Mouse (Mus musculus): Measurements from ENCODE around the gene Grik2. TPM values are rescaled to one million over a fixed set of nuclear protein-coding genes. Genes with fewer than 3 reads are reported as not detected.

The Grik2 gene
- polyA plus RNA-seq (2015; fragmentation: Nextera tagmentation; extraction: Ambion mirVana): 0.05 TPM in 1 of 2 replicates, not detected in the other

DNA sequence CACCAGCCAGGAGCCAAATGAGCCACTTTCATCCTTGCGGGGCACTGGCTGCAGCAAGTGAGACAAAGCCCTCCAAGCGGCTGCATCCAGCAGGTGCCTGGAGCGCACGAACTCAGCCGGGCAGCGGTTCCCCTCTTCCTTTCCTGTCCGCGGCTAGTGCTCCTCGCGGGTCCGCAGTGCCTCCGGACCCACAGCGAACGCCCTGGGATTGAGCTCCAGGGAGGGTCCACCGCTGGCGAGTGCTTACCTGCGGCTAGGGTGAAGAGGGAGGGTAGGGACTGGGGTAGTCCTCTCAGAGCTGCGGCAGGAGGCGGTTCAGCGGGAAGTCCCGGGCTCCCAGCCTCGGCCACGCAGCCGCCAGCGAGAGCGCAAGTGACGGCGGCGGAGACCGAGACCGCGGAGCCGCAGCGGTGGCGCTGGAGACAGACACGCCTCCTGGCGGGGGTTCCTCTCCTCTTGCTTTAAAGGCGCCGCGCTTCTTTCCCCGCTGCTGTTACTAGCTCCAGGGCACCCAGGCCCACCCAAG is at the start of gene Grik2:
Gene Grik2, minus strand, starts transcription at position 386 of the 526 bp plus-strand sequence.
- no peaks in the 10 kb centered on the region for H3K36me3 ChIP-seq (ENCODE audit: control insufficient read depth, insufficient read depth)
- no peak within 1 kb of the TSS for H3K27ac ChIP-seq (ENCODE audit: low read length)
- ATAC-seq (ENCODE audit: low read depth): no peak
- H3K9me3 ChIP-seq (replicated peaks; ENCODE audit: control insufficient read depth, low read length): no peaks in the 10 kb centered on the region
- under 1% methylated on average over 38 of the region's 41 CpGs for WGBS (ENCODE audit: insufficient replicate concordance)
- peak within 1 kb of the TSS; percentile 53 for H3K4me2 ChIP-seq (ENCODE audit: low read depth, low read length)
- peaks cover 6% of the 10 kb centered on the region for H3K27me3 ChIP-seq (ENCODE audit: control insufficient read depth, insufficient read depth, low read depth, low read length)
- no peaks in the 10 kb centered on the region for H3K4me1 ChIP-seq (ENCODE audit: control insufficient read depth, low read depth, low read length)
- H3K9ac ChIP-seq (ENCODE audit: low read depth, low read length): no peak within 1 kb of the TSS
- H3K4me3 ChIP-seq (ENCODE audit: low read depth, low read length): peak within 1 kb of the TSS; percentile 20

GRCm38 (mm10) chr10:49834392-49834791 is 45.8 kb upstream of the Grik2 start:
- H3K4me1 ChIP-seq (ENCODE audit: control insufficient read depth, low read depth, low read length): no peaks in the 10 kb centered on the region
- 58% methylated on average over 3 of the region's 3 CpGs for WGBS (ENCODE audit: insufficient replicate concordance)
- no peak overlapping the region for H3K4me2 ChIP-seq (ENCODE audit: low read depth, low read length)
- H3K27ac ChIP-seq (ENCODE audit: low read length): no peak overlapping the region
- no peak overlapping the region for H3K4me3 ChIP-seq (ENCODE audit: low read depth, low read length)
- no peaks in the 10 kb centered on the region for H3K27me3 ChIP-seq (ENCODE audit: control insufficient read depth, insufficient read depth, low read depth, low read length)
- no peaks in the 10 kb centered on the region for H3K36me3 ChIP-seq (ENCODE audit: control insufficient read depth, insufficient read depth)
- no peak overlapping the region for H3K9ac ChIP-seq (ENCODE audit: low read depth, low read length)
- no peaks in the 10 kb centered on the region for H3K9me3 ChIP-seq (replicated peaks; ENCODE audit: control insufficient read depth, low read length)
- no peak for ATAC-seq (ENCODE audit: low read depth)

DNA sequence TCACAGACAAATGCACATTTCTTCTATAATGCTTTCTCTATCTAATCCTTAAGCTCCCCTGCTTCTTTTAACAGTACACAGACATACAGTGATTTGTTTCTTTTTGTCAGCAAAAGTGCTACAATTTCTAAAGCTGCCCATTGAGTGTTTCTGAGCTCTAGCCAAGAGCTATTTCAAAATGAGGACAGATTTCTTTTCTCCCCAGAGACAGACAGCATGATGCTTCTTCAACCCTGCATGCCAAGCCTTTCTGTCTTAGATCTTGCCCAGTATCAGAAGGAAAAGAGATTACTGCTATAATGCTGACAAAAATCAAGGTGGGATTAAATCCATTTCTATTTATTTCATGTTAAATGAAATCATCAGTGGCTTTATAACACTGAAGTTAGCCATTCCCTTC is 18.7 kb upstream of the Grik2 start:
- H3K4me2 ChIP-seq (ENCODE audit: low read depth, low read length): no peak overlapping the region
- H3K27ac ChIP-seq (ENCODE audit: low read length): no peak overlapping the region
- H3K36me3 ChIP-seq (ENCODE audit: control insufficient read depth, insufficient read depth): no peaks in the 10 kb centered on the region
- no peaks in the 10 kb centered on the region for H3K9me3 ChIP-seq (replicated peaks; ENCODE audit: control insufficient read depth, low read length)
- no peaks in the 10 kb centered on the region for H3K4me1 ChIP-seq (ENCODE audit: control insufficient read depth, low read depth, low read length)
- H3K27me3 ChIP-seq (ENCODE audit: control insufficient read depth, insufficient read depth, low read depth, low read length): no peaks in the 10 kb centered on the region
- H3K9ac ChIP-seq (ENCODE audit: low read depth, low read length): no peak overlapping the region
- H3K4me3 ChIP-seq (ENCODE audit: low read depth, low read length): no peak overlapping the region
- no peak for ATAC-seq (ENCODE audit: low read depth)

DNA sequence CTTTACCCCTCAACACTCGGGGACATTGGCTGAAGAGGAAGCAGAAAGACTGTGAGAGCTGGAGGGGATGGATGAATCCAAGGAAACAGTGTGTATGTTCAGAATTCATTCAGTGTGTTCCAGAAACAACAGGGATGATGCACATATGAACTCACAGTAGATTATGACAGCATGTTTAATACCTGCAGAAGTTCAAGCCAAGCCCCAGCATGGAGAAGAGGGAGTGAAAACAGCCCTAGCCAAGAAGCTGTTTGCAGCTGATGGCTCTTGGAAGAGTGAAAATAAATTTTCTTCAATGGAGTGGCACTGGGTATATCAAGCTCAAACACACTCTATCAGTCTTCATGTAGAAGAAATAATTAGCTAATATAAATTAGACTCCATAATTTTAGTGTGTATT is 12.4 kb upstream of the Grik2 start:
- ATAC-seq (ENCODE audit: low read depth): no peak
- 59% methylated on average over 1 of the region's 1 CpGs for WGBS (ENCODE audit: insufficient replicate concordance)

DNA sequence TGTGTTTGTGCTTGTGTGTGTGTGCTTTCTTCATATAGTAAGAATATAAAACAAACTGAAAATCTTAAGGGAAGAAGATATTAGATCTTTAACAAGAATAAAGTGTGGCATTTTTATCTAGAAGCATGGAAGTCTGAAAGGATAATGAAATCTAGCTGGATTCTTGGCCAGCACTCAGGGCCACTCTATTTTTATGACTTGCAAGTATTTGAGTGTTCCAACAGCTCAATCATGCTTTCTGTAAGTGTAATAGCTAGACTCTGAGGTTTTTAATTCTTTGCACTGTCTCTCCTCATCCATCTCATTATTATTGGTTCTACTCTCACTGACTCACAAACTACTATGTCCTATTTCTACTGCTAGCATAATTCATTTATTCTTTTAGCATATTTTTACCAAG is 5.6 kb upstream of the Grik2 start:
- no peak overlapping the region for H3K4me2 ChIP-seq (ENCODE audit: low read depth, low read length)
- no peak overlapping the region for H3K4me3 ChIP-seq (ENCODE audit: low read depth, low read length)
- no peaks in the 10 kb centered on the region for H3K4me1 ChIP-seq (ENCODE audit: control insufficient read depth, low read depth, low read length)
- ATAC-seq (ENCODE audit: low read depth): no peak
- no peaks in the 10 kb centered on the region for H3K36me3 ChIP-seq (ENCODE audit: control insufficient read depth, insufficient read depth)
- no peak overlapping the region for H3K27ac ChIP-seq (ENCODE audit: low read length)
- no peaks in the 10 kb centered on the region for H3K9me3 ChIP-seq (replicated peaks; ENCODE audit: control insufficient read depth, low read length)
- no peak overlapping the region for H3K9ac ChIP-seq (ENCODE audit: low read depth, low read length)
- H3K27me3 ChIP-seq (ENCODE audit: control insufficient read depth, insufficient read depth, low read depth, low read length): peaks cover 2% of the 10 kb centered on the region

More for the DNA sequence above, 12.4 kb upstream of the Grik2 start:
- Histone ChIP-seq H3K9ac (ENCODE audit: low read depth, low read length) (no peak overlapping the region), H3K4me1 (ENCODE audit: control insufficient read depth, low read depth, low read length) (no peaks in the 10 kb centered on the region), H3K9me3 (replicated peaks; ENCODE audit: control insufficient read depth, low read length) (no peaks in the 10 kb centered on the region), H3K4me2 (ENCODE audit: low read depth, low read length) (no peak overlapping the region), H3K27ac (ENCODE audit: low read length) (no peak overlapping the region), H3K4me3 (ENCODE audit: low read depth, low read length) (no peak overlapping the region), H3K36me3 (ENCODE audit: control insufficient read depth, insufficient read depth) (no peaks in the 10 kb centered on the region), H3K27me3 (ENCODE audit: control insufficient read depth, insufficient read depth, low read depth, low read length) (no peaks in the 10 kb centered on the region)

- H3K4me3 ChIP-seq (ENCODE audit: low read depth, low read length): no peak overlapping the region
- ATAC-seq (ENCODE audit: low read depth): no peak
- H3K9ac ChIP-seq (ENCODE audit: low read depth, low read length): no peak overlapping the region
- H3K9me3 ChIP-seq (replicated peaks; ENCODE audit: control insufficient read depth, low read length): no peaks in the 10 kb centered on the region
- H3K27ac ChIP-seq (ENCODE audit: low read length): no peak overlapping the region
- WGBS (ENCODE audit: insufficient replicate concordance): 62% methylated on average over 8 of the region's 8 CpGs
- H3K36me3 ChIP-seq (ENCODE audit: control insufficient read depth, insufficient read depth): no peaks in the 10 kb centered on the region
- no peak overlapping the region for H3K4me2 ChIP-seq (ENCODE audit: low read depth, low read length)
- peaks cover 6% of the 10 kb centered on the region for H3K27me3 ChIP-seq (ENCODE audit: control insufficient read depth, insufficient read depth, low read depth, low read length)
- no peaks in the 10 kb centered on the region for H3K4me1 ChIP-seq (ENCODE audit: control insufficient read depth, low read depth, low read length)
These were observed 1.8 kb upstream of the Grik2 start for GRCm38 (mm10) chr10:49790326-49790725.

DNA sequence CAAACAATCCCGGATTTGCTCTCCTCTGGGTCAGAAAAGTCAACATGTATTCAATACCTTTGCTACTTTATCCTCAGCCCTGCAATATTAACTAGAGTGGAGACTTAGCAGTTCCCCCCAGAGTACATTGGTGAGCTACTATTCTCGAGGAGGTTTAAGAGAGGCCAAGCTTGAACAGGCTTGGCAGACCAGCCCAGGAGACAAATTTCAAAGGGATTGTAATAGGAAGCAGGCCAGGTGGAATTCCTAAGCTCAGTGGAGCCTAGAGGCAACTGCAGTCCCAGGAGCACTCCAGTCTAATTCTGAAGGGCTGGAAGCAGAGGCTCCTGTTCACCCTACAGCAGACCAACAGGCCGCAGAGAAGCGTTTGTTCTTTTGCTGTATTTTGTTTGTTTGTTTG is 1.1 kb upstream of the Grik2 start:
- Histone ChIP-seq H3K27me3 (ENCODE audit: control insufficient read depth, insufficient read depth, low read depth, low read length) (peaks cover 6% of the 10 kb centered on the region), H3K27ac (ENCODE audit: low read length) (no peak overlapping the region), H3K4me3 (ENCODE audit: low read depth, low read length) (no peak overlapping the region), H3K4me2 (ENCODE audit: low read depth, low read length) (no peak overlapping the region), H3K9me3 (replicated peaks; ENCODE audit: control insufficient read depth, low read length) (no peaks in the 10 kb centered on the region), H3K36me3 (ENCODE audit: control insufficient read depth, insufficient read depth) (no peaks in the 10 kb centered on the region), H3K9ac (ENCODE audit: low read depth, low read length) (no peak overlapping the region), H3K4me1 (ENCODE audit: control insufficient read depth, low read depth, low read length) (no peaks in the 10 kb centered on the region)
- no peak for ATAC-seq (ENCODE audit: low read depth)
- WGBS (ENCODE audit: insufficient replicate concordance): 34% methylated on average over 4 of the region's 4 CpGs

- H3K27me3 ChIP-seq (ENCODE audit: control insufficient read depth, insufficient read depth, low read depth, low read length): peaks cover 6% of the 10 kb centered on the region
- no peak for ATAC-seq (ENCODE audit: low read depth)
- peak overlapping the region; percentile 20 for H3K4me3 ChIP-seq (ENCODE audit: low read depth, low read length)
These were observed 348 bp upstream of the Grik2 start for GRCm38 (mm10) chr10:49788914-49789313.

DNA sequence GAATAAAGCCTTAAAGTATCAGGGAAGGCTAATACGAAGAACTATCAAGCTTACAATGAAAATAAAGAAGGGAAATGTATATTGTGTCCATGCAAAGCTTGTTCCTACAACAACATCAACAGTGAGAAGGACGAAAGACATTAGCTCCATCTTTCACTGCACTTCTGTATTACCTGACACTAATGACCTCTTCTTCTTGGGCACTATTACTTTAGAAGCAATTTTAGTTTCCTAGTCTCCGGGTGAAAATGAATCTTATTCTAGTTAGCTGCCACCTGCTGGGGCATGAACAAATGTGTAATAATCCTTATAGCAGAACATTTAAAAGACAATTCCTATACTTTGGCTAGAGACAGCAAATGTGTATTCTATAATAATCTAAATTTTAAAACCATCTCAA is 1.9 kb downstream of the Grik2 start:
- Histone ChIP-seq H3K4me1 (ENCODE audit: control insufficient read depth, low read depth, low read length) (no peaks in the 10 kb centered on the region), H3K36me3 (ENCODE audit: control insufficient read depth, insufficient read depth) (no peaks in the 10 kb centered on the region), H3K9me3 (replicated peaks; ENCODE audit: control insufficient read depth, low read length) (no peaks in the 10 kb centered on the region), H3K4me2 (ENCODE audit: low read depth, low read length) (no peak overlapping the region), H3K9ac (ENCODE audit: low read depth, low read length) (no peak overlapping the region), H3K4me3 (ENCODE audit: low read depth, low read length) (no peak overlapping the region), H3K27me3 (ENCODE audit: control insufficient read depth, insufficient read depth, low read depth, low read length) (peaks cover 15% of the 10 kb centered on the region), H3K27ac (ENCODE audit: low read length) (no peak overlapping the region)
- ATAC-seq (ENCODE audit: low read depth): no peak
- 46% methylated on average over 3 of the region's 3 CpGs for WGBS (ENCODE audit: insufficient replicate concordance)

More at GRCm38 (mm10) chr10:49788914-49789313, 348 bp upstream of the Grik2 start:
- no peaks in the 10 kb centered on the region for H3K9me3 ChIP-seq (replicated peaks; ENCODE audit: control insufficient read depth, low read length)
- no peaks in the 10 kb centered on the region for H3K4me1 ChIP-seq (ENCODE audit: control insufficient read depth, low read depth, low read length)
- 16% methylated on average over 5 of the region's 5 CpGs for WGBS (ENCODE audit: insufficient replicate concordance)
- no peak overlapping the region for H3K9ac ChIP-seq (ENCODE audit: low read depth, low read length)
- no peak overlapping the region for H3K27ac ChIP-seq (ENCODE audit: low read length)
- no peaks in the 10 kb centered on the region for H3K36me3 ChIP-seq (ENCODE audit: control insufficient read depth, insufficient read depth)
- peak overlapping the region; percentile 53 for H3K4me2 ChIP-seq (ENCODE audit: low read depth, low read length)

All from liver, embryonic 16.5 days (tissue).